Mouse (Mus musculus) telencephalon, adult 2 months (tissue): ENCODE measurements at regions not wholly inside any gene's neighbourhood (a gene's known extent, or its start where the extent isn't known, plus 50 kb on each side); places are given as distances from the start of the nearest gene placed in this dataset.

ENCODE experiments used
- DNase-seq: peaks from one replicate; pipeline ENCODE4 v3.0.0-alpha.2; 2011; ENCODE audit warnings: low read depth, low spot score

DNA sequence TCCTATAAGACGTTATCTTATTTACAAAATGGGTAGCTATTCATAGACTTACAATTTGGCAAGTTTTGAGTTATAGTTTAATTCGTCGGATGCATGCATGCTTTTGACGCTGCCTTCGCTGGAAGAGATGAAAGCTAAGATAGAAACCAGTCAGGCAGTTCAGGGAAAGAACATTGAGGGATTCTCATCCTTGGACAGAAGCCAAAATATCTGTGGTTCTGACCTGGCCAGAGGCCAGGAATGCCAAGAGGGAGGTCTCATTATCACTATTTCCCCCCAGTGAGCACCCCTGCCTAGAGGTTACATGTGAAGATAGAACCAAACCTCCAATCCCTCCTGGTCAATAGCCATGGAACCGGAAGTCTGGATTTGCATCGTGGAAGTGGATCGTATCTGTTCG lies 167.1 kb upstream of the Ankrd55 start:
- no peak for DNase-seq

DNA sequence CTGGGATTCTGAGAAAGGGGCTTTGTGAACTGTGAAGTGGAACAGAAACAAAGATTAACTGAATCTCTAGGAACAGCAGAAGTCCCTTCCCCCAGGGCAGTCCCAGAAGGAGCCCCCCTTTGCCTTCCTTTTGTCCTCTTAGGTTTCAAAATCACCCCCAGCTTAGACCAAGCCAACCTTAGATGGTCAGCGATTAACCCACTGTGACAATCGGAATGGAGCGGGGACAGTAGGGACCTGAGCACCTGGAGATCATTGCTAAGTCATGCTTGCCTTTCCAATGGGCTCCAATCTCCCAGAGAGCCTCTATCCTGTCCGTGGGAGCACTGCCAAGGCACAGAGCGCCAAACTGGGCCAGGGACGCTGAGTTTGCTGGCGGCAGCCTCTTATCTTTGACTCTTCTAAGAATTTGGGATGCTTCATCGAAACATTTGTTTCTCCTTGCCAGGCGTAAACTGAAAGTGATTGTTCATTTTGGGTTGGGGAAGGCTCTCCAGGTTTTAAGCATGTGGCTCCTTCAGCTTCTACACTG lies 165.3 kb upstream of the Ankrd55 start:
- no peak for DNase-seq

GRCm38 (mm10) chr13:112125769-112126469 lies 162.3 kb upstream of the Ankrd55 start:
- DNase-seq: no peak

DNA sequence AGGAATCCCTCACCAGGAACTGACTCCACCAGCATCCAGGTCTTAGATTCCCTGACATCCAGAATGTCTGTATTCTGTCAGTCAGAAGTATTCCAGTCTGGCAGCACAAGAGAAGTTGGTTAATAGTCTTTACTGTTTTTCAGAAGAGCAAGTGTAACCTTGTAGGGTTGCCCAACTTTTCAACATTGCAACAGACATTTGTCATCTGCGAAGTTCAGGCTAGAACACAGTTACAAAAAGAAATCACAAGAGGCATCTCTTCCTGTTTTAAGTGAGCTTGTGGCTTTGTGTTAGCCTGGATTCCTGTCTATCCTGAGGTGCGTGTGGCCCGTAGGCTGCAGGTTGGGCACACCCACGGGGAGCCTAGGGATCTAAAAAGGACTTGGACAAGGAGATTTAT lies 158.0 kb upstream of the Ankrd55 start:
- DNase-seq: no peak

GRCm38 (mm10) chr13:112130774-112131173 lies 157.5 kb upstream of the Ankrd55 start:
- no peak for DNase-seq

- DNase-seq: no peak
Measured at GRCm38 (mm10) chr13:112131191-112131590, 157.1 kb upstream of the Ankrd55 start.

- no peak for DNase-seq
Measured at GRCm38 (mm10) chr13:112133736-112134135, 154.5 kb upstream of the Ankrd55 start.

GRCm38 (mm10) chr13:112134701-112135100 lies 153.6 kb upstream of the Ankrd55 start:
- DNase-seq: no peak

DNA sequence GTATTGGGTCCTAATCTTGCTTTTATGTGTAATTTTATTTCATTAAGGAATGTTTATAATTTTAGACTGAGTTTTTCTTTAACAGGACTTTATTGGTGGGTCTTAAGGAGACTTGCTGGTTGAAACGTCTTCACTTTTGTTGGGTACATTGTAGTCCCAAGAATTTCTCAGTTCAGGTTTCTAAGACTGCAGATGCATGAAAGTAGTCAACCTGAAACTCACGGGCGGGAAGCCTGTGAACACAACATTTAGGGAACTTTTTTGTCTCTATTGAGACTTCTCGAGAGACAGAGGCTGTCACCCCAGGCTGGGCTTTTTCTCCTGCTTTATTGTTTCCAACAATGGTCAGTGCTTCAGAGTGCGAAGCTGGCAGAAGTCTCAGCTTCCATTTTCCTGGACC lies 152.5 kb upstream of the Ankrd55 start:
- no peak for DNase-seq

DNA sequence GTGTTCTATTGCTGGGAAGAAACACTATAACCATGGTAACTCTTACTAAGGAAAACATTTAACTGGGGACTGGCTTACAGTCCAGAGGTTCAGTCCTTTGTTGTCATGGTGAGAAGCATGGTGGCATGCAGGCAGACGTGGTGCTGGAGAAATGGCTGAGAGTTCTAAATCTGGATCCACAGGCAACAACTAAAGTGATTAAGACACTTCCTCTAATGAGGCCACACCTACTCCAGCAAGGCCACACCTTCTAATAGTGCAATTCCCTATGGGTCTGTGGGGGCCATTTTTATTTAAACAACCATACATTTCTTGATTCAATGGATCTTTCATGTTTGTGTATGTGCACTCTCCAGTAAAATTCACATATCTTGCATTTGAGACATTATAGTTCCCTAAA lies 151.4 kb upstream of the Ankrd55 start:
- no peak for DNase-seq

- DNase-seq: no peak
Measured at GRCm38 (mm10) chr13:112140871-112141270, 147.4 kb upstream of the Ankrd55 start.

GRCm38 (mm10) chr13:112144393-112145348 lies 143.6 kb upstream of the Ankrd55 start:
- DNase-seq: no peak

DNA sequence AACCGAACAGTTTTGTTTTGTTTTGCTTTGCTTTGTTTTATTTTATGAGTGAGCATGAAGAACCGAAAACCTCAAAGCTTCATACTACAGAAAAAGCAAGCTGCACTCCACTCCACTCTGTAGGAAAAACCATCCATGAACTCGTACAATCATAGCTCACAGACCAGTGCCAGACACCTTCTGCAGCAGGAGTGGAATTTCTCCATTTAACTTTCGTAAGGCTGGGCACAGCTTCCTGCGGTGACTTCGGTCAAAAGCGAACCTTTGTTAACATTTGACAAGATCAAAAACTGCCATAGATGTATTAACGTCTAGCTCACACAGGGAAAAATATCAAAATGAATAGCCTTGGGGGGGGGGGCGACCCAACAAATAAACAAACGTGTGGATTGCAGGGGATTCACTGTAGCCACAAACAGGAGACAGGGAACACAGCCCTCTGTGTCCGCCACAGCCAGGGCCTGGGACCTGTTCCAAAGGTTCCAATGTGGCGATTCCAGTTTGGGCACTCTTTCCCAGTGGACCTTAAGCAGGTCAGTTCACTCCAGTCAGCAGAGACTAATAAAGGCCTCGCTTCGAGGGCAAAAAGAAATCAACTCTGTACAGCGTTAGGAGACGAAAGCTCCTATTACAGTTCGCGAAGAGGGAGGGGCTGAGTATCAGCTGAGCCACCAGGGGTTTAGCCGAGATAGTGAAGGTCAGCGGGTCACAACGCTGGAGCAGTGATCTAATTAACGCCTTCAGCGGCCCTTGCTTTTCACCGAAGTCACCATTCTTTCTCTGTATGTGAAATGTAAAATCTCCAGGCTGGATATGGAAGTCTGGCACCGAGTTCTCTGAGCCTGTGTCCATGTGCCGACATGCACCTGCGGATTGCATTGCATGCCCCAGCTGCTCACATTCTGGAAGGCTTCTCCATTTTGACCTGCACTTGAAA lies 135.4 kb upstream of the Ankrd55 start:
- no peak for DNase-seq

- no peak for DNase-seq
Measured at GRCm38 (mm10) chr13:112153681-112154127, 134.5 kb upstream of the Ankrd55 start.

DNA sequence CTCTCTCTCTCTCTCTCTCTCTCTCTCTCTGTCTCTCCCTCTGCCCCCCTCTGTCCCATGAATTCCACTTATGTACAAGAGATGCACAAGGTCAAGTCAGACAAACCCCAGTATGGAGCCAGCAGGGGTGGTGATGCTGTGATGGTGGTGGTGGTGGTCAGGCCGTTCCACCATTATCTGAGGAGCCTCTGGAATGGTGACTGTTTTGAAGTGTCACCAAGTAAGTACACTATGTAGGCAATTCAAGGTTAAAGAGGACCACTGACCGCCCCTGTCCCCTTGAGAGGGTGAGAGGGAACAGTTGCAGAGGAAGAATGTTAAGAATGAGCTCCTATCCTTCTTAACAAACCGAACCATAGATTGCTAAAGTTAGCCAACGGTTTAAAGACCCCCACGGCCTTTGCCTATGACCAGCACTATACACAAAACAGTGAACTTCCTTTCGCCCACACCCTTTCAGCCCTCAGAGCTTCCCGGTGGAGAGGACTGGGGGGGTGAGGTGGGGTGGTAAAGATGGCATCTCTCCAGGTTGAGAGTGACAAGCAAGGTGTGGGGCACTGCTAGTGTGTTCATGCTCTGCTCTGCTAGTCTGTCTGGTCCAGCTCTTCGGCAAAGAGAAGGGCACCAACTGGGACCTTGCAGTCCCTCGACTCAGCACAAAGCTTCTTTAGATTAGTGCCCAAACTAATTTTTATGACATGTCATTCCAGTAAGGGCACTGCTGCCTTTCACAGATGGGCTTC lies 128.7 kb upstream of the Ankrd55 start:
- DNase-seq: no peak

DNA sequence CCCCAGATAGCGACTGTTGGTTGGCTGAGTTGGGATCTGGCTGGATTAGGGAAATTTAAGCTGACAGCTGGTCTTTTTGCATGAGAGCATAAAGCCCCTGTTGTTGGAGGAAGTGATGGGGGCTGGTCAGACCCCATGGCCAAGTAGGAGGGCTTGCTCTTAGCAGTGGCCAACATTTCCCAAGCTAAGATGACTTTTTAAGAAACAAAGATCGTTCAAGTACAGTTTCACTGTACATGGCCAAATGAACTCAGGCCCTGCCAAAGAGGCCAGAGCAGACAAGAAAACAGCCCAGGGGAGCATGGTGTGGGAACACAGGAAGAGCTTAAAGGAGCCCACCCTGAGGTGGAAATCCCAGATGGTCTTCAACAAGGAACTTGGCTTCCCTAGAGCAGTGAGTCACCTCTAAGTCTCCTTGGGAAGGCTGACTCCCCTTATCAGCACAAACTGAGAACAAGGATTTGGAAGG lies 128.0 kb upstream of the Ankrd55 start:
- no peak for DNase-seq

DNA sequence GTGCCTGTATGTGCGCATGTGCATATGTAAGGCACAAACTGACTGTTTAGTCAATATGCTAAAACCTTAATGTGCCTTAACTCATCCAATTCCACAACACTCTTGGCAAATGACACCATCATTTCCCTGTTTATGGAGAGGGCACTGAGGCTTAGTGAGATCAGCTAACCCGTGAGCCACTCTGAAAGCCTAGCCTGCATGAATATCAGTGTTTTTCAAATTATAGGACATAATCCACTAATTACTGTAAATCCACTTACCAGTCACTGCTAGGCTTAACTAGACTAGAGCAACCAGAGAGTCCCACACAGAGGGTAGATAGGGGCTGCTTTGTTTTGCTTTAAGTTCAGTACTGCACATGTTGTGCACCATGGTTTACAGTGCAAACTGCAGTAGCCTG lies 127.5 kb upstream of the Ankrd55 start:
- no peak for DNase-seq

DNA sequence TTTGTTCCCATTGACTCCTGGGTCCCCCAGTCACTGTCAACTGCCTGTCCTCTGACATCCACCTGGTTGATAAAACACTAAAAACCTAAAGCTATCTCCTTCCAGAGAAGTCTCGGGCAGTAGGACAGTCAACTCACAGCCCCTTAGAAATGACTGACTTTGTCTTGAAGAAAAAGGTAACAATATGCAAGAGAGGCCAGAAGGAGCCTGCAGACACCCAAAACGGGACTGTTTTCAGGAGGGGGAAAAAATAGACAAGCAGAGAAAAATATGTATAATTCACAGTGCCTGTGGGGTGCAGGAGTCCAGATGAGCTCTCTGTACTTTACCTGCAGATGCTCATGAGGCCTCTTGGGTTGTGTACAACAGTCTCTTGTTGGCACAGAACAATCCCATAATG lies 126.4 kb upstream of the Ankrd55 start:
- no peak for DNase-seq

DNA sequence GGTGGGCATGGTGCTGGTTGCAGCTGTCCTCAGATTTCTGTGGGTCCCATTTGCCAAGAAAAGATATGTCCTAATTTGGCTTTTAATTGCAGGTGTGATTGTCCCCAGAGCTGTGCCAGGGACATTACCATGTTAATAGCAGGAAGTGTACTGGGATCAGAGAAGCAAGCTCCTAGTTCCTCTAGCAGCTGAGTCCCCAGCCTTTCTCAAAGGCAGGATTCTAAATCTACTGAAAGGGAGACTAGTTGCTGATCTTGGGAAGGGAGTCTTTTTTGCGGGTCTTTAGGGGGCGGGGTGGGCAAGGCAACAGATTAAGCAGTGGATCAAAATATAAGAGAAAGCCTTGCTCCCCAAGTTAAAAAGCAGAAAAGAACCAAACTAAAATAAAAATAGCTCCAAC lies 122.3 kb upstream of the Ankrd55 start:
- DNase-seq: no peak

DNA sequence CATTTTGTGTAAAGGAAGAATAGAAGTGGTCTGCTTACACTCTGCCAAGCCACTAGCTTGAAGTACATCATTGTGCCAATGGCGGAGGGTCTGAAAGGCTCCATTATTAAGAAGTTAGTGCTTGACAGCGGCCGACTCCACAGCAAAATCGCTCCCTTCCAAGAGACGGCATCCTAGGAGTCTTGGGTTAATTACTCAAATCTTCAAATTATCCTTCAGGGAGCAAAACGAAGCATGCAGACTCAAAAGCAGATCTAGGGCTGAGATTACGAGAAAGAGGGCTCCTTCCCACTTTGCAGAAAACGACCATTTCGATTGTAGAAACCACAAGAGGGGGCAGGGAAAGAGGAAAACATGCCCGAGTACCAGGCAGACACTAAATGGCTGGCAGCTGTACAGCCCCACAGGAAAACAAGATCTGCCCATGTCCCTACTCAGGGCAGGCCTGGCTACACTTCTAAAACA lies 121.9 kb upstream of the Ankrd55 start:
- no peak for DNase-seq
